Mouse (Mus musculus): Measurements from ENCODE around the gene Nfatc2. TPM values are rescaled to one million over a fixed set of nuclear protein-coding genes. Genes with fewer than 3 reads are reported as not detected.

Nfatc2 gene
- polyA plus RNA-seq, 1 experiment from 2014 or later, result 2.0 TPM

GRCm38 (mm10) chr2:168584408-168584807 is 17.0 kb downstream of the Nfatc2 start:
- no peaks in the 10 kb centered on the region for H3K9me3 ChIP-seq
- peaks cover 26% of the 10 kb centered on the region for H3K27me3 ChIP-seq (ENCODE audit: insufficient read depth, poor library complexity, severe bottlenecking)
- no peaks in the 10 kb centered on the region for H3K36me3 ChIP-seq
- H3K27ac ChIP-seq, result peak overlapping the region; percentile 85
- WGBS, result 50% methylated on average over 8 of the region's 8 CpGs
- peaks cover 81% of the 10 kb centered on the region for H3K4me1 ChIP-seq
- DNase-seq (ENCODE audit: low spot score), result no peak
- H3K4me3 ChIP-seq, result peak overlapping the region; percentile 24; the same call in 1 of the 2 replicates

- H3K27ac ChIP-seq, result peak overlapping the region; percentile 85
Measured at GRCm38 (mm10) chr2:168583084-168583483, 18.4 kb downstream of the Nfatc2 start.

GRCm38 (mm10) chr2:168581207-168581854 is 20.1 kb downstream of the Nfatc2 start:
- peak overlapping the region; percentile 65; the same call in 1 of the 2 replicates for H3K27ac ChIP-seq
- DNase-seq (ENCODE audit: low spot score), result no peak
- H3K4me3 ChIP-seq, result no peak overlapping the region
- H3K27me3 ChIP-seq (ENCODE audit: insufficient read depth, poor library complexity, severe bottlenecking), result peaks cover 19% of the 10 kb centered on the region; the same call in 1 of the 2 replicates
- H3K4me1 ChIP-seq, result peaks cover 82% of the 10 kb centered on the region
- no peaks in the 10 kb centered on the region for H3K9me3 ChIP-seq
- H3K36me3 ChIP-seq, result no peaks in the 10 kb centered on the region
- WGBS, result 37% methylated on average over 6 of the region's 6 CpGs

More at GRCm38 (mm10) chr2:168583084-168583483, 18.4 kb downstream of the Nfatc2 start:
- no peak for DNase-seq (ENCODE audit: low spot score)
- Histone ChIP-seq H3K9me3 (no peaks in the 10 kb centered on the region), H3K36me3 (no peaks in the 10 kb centered on the region), H3K4me3 (no peak overlapping the region), H3K27me3 (ENCODE audit: insufficient read depth, poor library complexity, severe bottlenecking) (peaks cover 16% of the 10 kb centered on the region), H3K4me1 (peaks cover 82% of the 10 kb centered on the region)
- 76% methylated on average over 5 of the region's 5 CpGs for WGBS

- no peaks in the 10 kb centered on the region for H3K9me3 ChIP-seq
- peak overlapping the region; percentile 65 for H3K27ac ChIP-seq
- H3K4me3 ChIP-seq, result peak overlapping the region; percentile 29; the same call in 1 of the 2 replicates
- H3K36me3 ChIP-seq, result no peaks in the 10 kb centered on the region
- peaks cover 19% of the 10 kb centered on the region; the same call in 1 of the 2 replicates for H3K27me3 ChIP-seq (ENCODE audit: insufficient read depth, poor library complexity, severe bottlenecking)
- no peak for DNase-seq (ENCODE audit: low spot score)
- peaks cover 77% of the 10 kb centered on the region for H3K4me1 ChIP-seq
- WGBS, result 48% methylated on average over 22 of the region's 22 CpGs
Measured at GRCm38 (mm10) chr2:168580295-168580915, 21.1 kb downstream of the Nfatc2 start.

- Histone ChIP-seq H3K4me1 (peaks cover 81% of the 10 kb centered on the region), H3K27me3 (ENCODE audit: insufficient read depth, poor library complexity, severe bottlenecking) (peaks cover 19% of the 10 kb centered on the region; the same call in 1 of the 2 replicates), H3K36me3 (no peaks in the 10 kb centered on the region), H3K27ac (peak overlapping the region; percentile 65), H3K4me3 (no peak overlapping the region), H3K9me3 (no peaks in the 10 kb centered on the region)
- no peak for DNase-seq (ENCODE audit: low spot score)
- 66% methylated on average over 15 of the region's 15 CpGs for WGBS
Measured at GRCm38 (mm10) chr2:168579601-168580130, 21.8 kb downstream of the Nfatc2 start.

DNA sequence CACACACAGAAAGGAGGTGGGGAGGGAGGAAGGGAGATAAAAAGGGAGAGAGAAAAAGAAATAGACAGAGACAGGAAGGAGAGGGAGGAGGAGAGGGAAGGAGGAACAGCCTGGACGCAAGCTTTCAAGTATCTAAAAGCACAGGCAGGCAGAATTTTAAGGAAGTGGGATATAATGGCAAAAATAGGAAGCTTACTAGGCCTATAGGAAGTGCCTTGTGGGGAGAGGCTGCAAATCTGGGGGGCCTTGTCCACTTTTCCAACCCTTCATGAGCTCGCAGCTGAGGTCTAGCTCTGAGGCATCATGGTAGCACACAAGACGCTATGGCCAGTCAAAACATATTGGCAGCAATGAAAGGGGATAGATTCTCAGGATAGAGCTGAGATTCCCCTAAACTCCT is 22.3 kb downstream of the Nfatc2 start:
- no peak overlapping the region for H3K4me3 ChIP-seq
- no peaks in the 10 kb centered on the region for H3K9me3 ChIP-seq
- 69% methylated on average over 3 of the region's 3 CpGs for WGBS
- H3K27me3 ChIP-seq (ENCODE audit: insufficient read depth, poor library complexity, severe bottlenecking), result peaks cover 23% of the 10 kb centered on the region
- peaks cover 81% of the 10 kb centered on the region for H3K4me1 ChIP-seq
- peak overlapping the region; percentile 70; the same call in 1 of the 2 replicates for H3K27ac ChIP-seq
- H3K36me3 ChIP-seq, result no peaks in the 10 kb centered on the region
- DNase-seq (ENCODE audit: low spot score), result no peak

DNA sequence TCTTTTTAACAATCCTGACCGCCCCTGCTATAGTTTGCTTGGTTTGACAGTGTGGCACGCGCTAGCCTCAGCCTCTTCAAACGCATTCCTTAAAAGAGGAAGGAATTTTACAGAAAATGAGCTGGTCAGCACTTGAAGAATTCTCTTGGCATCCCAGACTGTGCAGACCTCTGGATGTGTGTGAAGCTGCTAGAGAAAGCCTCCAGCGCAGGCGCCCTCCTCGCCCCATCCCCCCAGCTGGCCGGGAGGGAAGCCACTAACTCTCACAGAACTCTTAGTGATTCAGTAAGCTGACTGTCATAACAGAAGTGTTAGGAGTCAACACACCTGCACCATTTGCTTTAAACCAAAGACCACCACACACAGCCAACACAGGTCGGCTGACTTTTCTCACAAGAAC is 23.3 kb downstream of the Nfatc2 start:
- peaks cover 80% of the 10 kb centered on the region for H3K4me1 ChIP-seq
- H3K27ac ChIP-seq, result peak overlapping the region; percentile 70
- H3K9me3 ChIP-seq, result no peaks in the 10 kb centered on the region
- H3K27me3 ChIP-seq (ENCODE audit: insufficient read depth, poor library complexity, severe bottlenecking), result peaks cover 32% of the 10 kb centered on the region
- H3K4me3 ChIP-seq, result no peak overlapping the region
- WGBS, result 45% methylated on average over 9 of the region's 9 CpGs
- DNase-seq (ENCODE audit: low spot score), result no peak
- no peaks in the 10 kb centered on the region for H3K36me3 ChIP-seq

DNA sequence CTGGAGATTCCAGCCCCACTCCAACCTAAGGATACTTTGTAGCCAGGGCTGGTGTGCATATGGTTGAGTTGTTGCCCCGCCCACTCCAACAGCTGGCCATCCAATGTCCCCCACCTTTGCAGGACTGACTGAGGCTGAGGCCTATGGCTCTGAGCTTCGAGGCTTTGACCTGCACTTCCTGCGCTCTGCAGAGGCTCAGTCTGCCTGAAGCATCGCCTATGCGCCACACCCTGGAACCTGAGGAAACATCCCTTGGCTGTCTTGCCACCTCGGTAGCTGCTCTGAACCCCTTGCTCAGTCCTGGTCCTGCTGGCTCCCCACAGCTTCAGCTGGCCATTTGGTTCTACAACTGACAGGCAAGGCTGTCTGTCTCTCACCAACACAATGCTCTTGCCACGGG is 24.1 kb downstream of the Nfatc2 start:
- 66% methylated on average over 7 of the region's 7 CpGs for WGBS
- no peak for DNase-seq (ENCODE audit: low spot score)
- peaks cover 38% of the 10 kb centered on the region for H3K27me3 ChIP-seq (ENCODE audit: insufficient read depth, poor library complexity, severe bottlenecking)
- H3K4me3 ChIP-seq, result no peak overlapping the region
- H3K9me3 ChIP-seq, result no peaks in the 10 kb centered on the region
- H3K27ac ChIP-seq, result peak overlapping the region; percentile 70
- H3K4me1 ChIP-seq, result peaks cover 77% of the 10 kb centered on the region
- no peaks in the 10 kb centered on the region for H3K36me3 ChIP-seq

DNA sequence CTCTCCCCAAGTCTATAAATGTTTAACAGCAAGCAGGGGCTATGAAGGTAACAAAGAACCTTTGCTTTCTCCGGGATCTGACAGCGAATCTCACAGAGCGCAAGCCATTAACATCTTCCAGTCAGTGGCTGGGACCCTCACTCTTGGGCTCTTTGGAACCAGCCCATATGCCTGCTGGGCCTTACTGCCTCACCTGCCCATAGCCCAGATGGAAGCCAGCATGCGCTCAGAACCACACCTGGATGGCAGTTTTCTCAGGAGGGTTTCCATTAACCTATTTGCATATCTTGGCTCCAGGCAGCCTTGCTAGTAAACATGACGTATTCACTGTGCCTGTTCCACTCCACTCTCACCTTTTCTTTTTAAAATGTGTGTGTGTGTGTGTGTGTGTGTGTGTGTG is 25.6 kb downstream of the Nfatc2 start:
- H3K4me1 ChIP-seq, result peaks cover 68% of the 10 kb centered on the region
- H3K36me3 ChIP-seq, result peaks cover under 1% of the 10 kb centered on the region; the same call in 1 of the 2 replicates
- H3K27ac ChIP-seq, result peak overlapping the region; percentile 3; the same call in 1 of the 2 replicates
- no peak for DNase-seq (ENCODE audit: low spot score)
- no peaks in the 10 kb centered on the region for H3K9me3 ChIP-seq
- H3K4me3 ChIP-seq, result no peak overlapping the region
- 88% methylated on average over 5 of the region's 5 CpGs for WGBS
- H3K27me3 ChIP-seq (ENCODE audit: insufficient read depth, poor library complexity, severe bottlenecking), result peaks cover 46% of the 10 kb centered on the region

GRCm38 (mm10) chr2:168574934-168575333 is 26.5 kb downstream of the Nfatc2 start:
- no peaks in the 10 kb centered on the region for H3K9me3 ChIP-seq
- WGBS, result 59% methylated on average over 10 of the region's 10 CpGs
- no peak overlapping the region for H3K4me3 ChIP-seq
- peak overlapping the region; percentile 3; the same call in 1 of the 2 replicates for H3K27ac ChIP-seq
- peaks cover 52% of the 10 kb centered on the region for H3K27me3 ChIP-seq (ENCODE audit: insufficient read depth, poor library complexity, severe bottlenecking)
- H3K36me3 ChIP-seq, result peaks cover 6% of the 10 kb centered on the region; the same call in 1 of the 2 replicates
- no peak for DNase-seq (ENCODE audit: low spot score)
- H3K4me1 ChIP-seq, result peaks cover 59% of the 10 kb centered on the region

GRCm38 (mm10) chr2:168573866-168574265 is 27.6 kb downstream of the Nfatc2 start:
- peaks cover 49% of the 10 kb centered on the region for H3K4me1 ChIP-seq
- H3K36me3 ChIP-seq, result peaks cover 12% of the 10 kb centered on the region; the same call in 1 of the 2 replicates
- H3K27me3 ChIP-seq (ENCODE audit: insufficient read depth, poor library complexity, severe bottlenecking), result peaks cover 46% of the 10 kb centered on the region
- 0 out of 2 replicates have a peak overlapping the region, but pooled peaks have one; percentile 24 for H3K27ac ChIP-seq
- 71% methylated on average over 3 of the region's 3 CpGs for WGBS
- H3K4me3 ChIP-seq, result no peak overlapping the region
- DNase-seq (ENCODE audit: low spot score), result no peak
- no peaks in the 10 kb centered on the region for H3K9me3 ChIP-seq

- Histone ChIP-seq H3K9me3 (no peaks in the 10 kb centered on the region), H3K27me3 (ENCODE audit: insufficient read depth, poor library complexity, severe bottlenecking) (peaks cover 36% of the 10 kb centered on the region), H3K36me3 (peaks cover 17% of the 10 kb centered on the region; the same call in 1 of the 2 replicates), H3K4me1 (peaks cover 28% of the 10 kb centered on the region), H3K4me3 (no peak overlapping the region), H3K27ac (no peak overlapping the region)
- DNase-seq (ENCODE audit: low spot score), result no peak
- WGBS, result 91% methylated on average over 32 of the region's 32 CpGs
Measured at GRCm38 (mm10) chr2:168571241-168571640, 30.2 kb downstream of the Nfatc2 start.

All from heart, embryonic 10.5 days (tissue).